Mouse (Mus musculus): ENCODE data around the gene Git2. TPM values are rescaled to one million over a fixed set of nuclear protein-coding genes. Genes with fewer than 3 reads are reported as not detected.

The Git2 gene
- total and polyA plus RNA-seq, 2 experiments: 11.0 to 11.8 TPM

DNA sequence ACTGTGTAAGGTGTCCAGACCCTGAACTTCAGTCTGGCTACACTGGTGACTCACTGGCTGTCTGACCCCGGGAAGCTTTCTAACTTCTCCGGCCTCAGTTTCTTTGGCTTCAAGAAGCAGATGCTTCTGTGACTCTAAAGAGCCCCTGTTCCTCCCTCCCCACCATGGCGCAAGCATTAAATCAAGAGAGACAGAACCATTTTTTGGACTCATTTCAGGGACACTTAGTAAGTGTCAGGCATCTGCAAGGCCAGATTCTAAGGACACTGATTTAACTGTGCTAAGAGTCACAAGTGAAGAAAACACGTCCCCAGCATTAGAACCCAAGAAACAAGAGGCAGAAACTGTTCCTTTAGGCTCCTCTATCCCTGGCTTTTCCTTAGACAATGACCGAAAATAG is 89.3 kb downstream of the Git2 start:
- no peak for TF ChIP-seq CTCF (IDR thresholded peaks at IDR 0.05; ENCODE audit: low read depth, low read length)
- TF ChIP-seq POLR2A (IDR thresholded peaks at IDR 0.05; ENCODE audit: extremely low read depth, insufficient read depth, low read length): no peak
- no peak for DNase-seq (ENCODE audit: extremely low read depth, low read depth, low spot score)
- no peaks in the 10 kb centered on the region for H3K36me3 ChIP-seq (ENCODE audit: control insufficient read depth, insufficient read depth, low read length)
- H3K4me1 ChIP-seq (ENCODE audit: control insufficient read depth, insufficient read depth, low read length): 0 out of 2 replicates have a peak, but pooled peaks cover under 1% of the 10 kb centered on the region
- H3K4me3 ChIP-seq (ENCODE audit: insufficient read depth, low read depth, low read length): no peak overlapping the region
- 89% methylated on average over 5 of the region's 5 CpGs for WGBS
- no peak overlapping the region for H3K9ac ChIP-seq (ENCODE audit: low read depth, low read length)
- H3K27me3 ChIP-seq (ENCODE audit: control insufficient read depth, insufficient read depth, low read length): no peaks in the 10 kb centered on the region
- H3K79me2 ChIP-seq (ENCODE audit: control insufficient read depth, insufficient read depth, low read length): 0 out of 2 replicates have a peak, but pooled peaks cover 2% of the 10 kb centered on the region
- H3K27ac ChIP-seq (replicated peaks; ENCODE audit: insufficient read depth, low read depth, low read length): no peak overlapping the region

DNA sequence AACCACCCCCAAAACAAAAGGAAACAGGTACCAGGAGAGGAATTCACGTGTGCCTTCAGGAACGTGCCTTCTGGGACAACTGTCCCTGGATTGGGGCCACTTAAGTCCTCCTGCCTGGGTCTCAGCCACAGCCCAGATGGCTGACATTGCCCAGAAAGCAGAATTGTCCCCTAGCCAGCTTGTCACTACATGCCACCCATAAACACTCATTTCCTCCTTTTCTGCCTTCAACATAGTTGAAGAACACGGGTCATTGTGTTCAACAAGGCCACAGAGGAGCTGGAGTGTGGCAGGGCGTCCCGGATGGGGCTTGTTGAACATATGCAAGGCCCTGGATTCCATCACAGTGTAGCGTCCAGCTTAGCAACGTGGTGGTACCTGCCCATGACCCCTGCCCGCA is 93.6 kb downstream of the Git2 start:
- no peak overlapping the region for H3K27ac ChIP-seq (replicated peaks; ENCODE audit: insufficient read depth, low read depth, low read length)
- H3K9ac ChIP-seq (ENCODE audit: low read depth, low read length): no peak overlapping the region
- no peak overlapping the region for H3K4me3 ChIP-seq (ENCODE audit: insufficient read depth, low read depth, low read length)
- no peaks in the 10 kb centered on the region for H3K4me1 ChIP-seq (ENCODE audit: control insufficient read depth, insufficient read depth, low read length)
- no peaks in the 10 kb centered on the region for H3K36me3 ChIP-seq (ENCODE audit: control insufficient read depth, insufficient read depth, low read length)
- 73% methylated on average over 8 of the region's 8 CpGs for WGBS
- no peaks in the 10 kb centered on the region for H3K79me2 ChIP-seq (ENCODE audit: control insufficient read depth, insufficient read depth, low read length)
- no peaks in the 10 kb centered on the region for H3K27me3 ChIP-seq (ENCODE audit: control insufficient read depth, insufficient read depth, low read length)
- TF ChIP-seq POLR2A (IDR thresholded peaks at IDR 0.05; ENCODE audit: extremely low read depth, insufficient read depth, low read length): no peak
- no peak for TF ChIP-seq CTCF (IDR thresholded peaks at IDR 0.05; ENCODE audit: low read depth, low read length)
- DNase-seq (ENCODE audit: extremely low read depth, low read depth, low spot score): no peak

DNA sequence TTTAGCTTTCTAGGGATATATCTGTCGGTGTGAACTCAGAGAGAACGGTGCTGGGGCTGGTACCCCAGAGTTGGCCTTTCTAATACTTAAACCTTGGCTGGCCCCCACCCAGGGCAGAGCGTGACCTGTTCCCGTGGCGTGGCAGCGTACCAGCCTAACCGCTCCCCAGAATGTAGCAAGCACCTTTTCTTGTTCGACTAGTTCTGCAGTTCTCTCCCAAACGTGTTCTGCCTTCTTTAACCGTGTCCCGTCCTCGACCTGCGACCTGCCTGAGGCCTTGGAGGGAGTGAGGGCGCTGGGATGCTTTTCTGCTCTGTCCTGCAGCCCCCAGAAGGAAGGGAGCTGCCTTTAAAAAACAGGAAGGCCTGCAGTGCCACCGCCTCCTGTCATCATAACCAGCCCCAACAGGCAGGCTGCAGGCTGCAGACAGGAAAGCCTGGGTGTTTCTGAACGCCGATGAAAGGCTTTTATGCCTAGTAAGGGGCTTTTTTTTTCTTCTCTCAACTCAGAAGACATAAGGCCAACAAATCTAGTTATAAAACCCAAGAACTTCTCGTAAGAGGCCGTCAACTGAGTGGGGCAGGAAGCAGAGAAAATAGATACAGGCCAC is 94.5 kb downstream of the Git2 start:
- WGBS: 74% methylated on average over 19 of the region's 19 CpGs
- Histone ChIP-seq H3K36me3 (ENCODE audit: control insufficient read depth, insufficient read depth, low read length) (no peaks in the 10 kb centered on the region), H3K27ac (replicated peaks; ENCODE audit: insufficient read depth, low read depth, low read length) (no peak overlapping the region), H3K9ac (ENCODE audit: low read depth, low read length) (no peak overlapping the region), H3K4me1 (ENCODE audit: control insufficient read depth, insufficient read depth, low read length) (no peaks in the 10 kb centered on the region), H3K27me3 (ENCODE audit: control insufficient read depth, insufficient read depth, low read length) (no peaks in the 10 kb centered on the region), H3K4me3 (ENCODE audit: insufficient read depth, low read depth, low read length) (no peak overlapping the region), H3K79me2 (ENCODE audit: control insufficient read depth, insufficient read depth, low read length) (no peaks in the 10 kb centered on the region)
- no peak for DNase-seq (ENCODE audit: extremely low read depth, low read depth, low spot score)
- TF ChIP-seq POLR2A (IDR thresholded peaks at IDR 0.05; ENCODE audit: extremely low read depth, insufficient read depth, low read length) (no peak), CTCF (IDR thresholded peaks at IDR 0.05; ENCODE audit: low read depth, low read length) (no peak)

DNA sequence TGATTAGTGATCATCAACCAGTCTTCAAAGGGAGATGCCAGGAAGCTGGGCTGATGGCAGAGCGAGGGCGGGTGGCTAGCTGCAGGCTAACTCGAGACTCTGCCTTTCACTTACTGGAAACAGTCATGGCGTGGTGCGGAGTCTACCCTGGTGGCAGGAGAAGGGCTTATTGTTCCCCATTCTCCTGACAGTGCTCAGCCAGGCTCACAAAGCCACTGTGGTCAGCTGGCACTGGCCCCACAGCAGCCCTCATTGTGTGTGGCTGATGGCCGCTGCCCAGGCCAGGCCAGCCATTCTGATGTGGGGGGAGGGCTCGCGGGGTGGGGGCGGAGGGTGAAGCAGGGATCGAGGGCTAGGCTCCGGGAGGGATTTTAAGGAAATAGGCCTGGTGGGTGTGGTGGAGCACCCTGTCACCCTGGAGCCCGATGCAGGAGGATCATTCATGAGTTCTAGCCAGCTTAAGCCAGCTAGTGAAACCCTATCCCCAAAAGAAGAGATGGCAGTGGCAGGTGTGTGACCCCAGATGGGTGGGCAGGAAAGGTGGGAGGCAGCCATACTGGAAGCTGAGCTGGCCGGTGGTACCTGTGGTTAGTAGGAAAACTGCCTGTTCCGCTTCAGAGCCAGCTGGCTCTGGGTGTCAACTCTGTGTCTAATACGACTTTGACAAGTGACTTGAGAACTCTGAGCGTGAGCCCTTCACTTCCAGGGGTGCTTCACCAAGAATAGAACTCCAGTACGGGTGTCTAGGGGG is 95.3 kb downstream of the Git2 start:
- DNase-seq (ENCODE audit: extremely low read depth, low read depth, low spot score): no peak
- TF ChIP-seq POLR2A (IDR thresholded peaks at IDR 0.05; ENCODE audit: extremely low read depth, insufficient read depth, low read length) (no peak), CTCF (IDR thresholded peaks at IDR 0.05; ENCODE audit: low read depth, low read length) (no peak)
- no peaks in the 10 kb centered on the region for H3K4me1 ChIP-seq (ENCODE audit: control insufficient read depth, insufficient read depth, low read length)
- H3K4me3 ChIP-seq (ENCODE audit: insufficient read depth, low read depth, low read length): no peak overlapping the region
- no peak overlapping the region for H3K27ac ChIP-seq (replicated peaks; ENCODE audit: insufficient read depth, low read depth, low read length)
- H3K79me2 ChIP-seq (ENCODE audit: control insufficient read depth, insufficient read depth, low read length): no peaks in the 10 kb centered on the region
- no peaks in the 10 kb centered on the region for H3K27me3 ChIP-seq (ENCODE audit: control insufficient read depth, insufficient read depth, low read length)
- WGBS: 88% methylated on average over 17 of the region's 17 CpGs
- H3K36me3 ChIP-seq (ENCODE audit: control insufficient read depth, insufficient read depth, low read length): no peaks in the 10 kb centered on the region
- H3K9ac ChIP-seq (ENCODE audit: low read depth, low read length): no peak overlapping the region

Other genes starting within 250 kb of the Git2 start
- 0.09 and 0.60 TPM in 2 replicates for gene Fam222a, start 207.5 kb downstream of the Git2 start, total RNA-seq (2014; rRNA removed)
- 1.2 and 1.4 TPM in 2 replicates for gene Fam222a, start 207.5 kb downstream of the Git2 start, polyA plus RNA-seq (2012; rRNA removed)
- 0.09 and 0.40 TPM in 2 replicates for gene Trpv4, start 117.1 kb downstream of the Git2 start, total RNA-seq (2014; rRNA removed)
- 0.29 and 0.50 TPM in 2 replicates for gene Trpv4, start 117.1 kb downstream of the Git2 start, polyA plus RNA-seq (2012; rRNA removed)
- 3.1 and 4.4 TPM in 2 replicates for gene Gltp, start 84.5 kb downstream of the Git2 start, total RNA-seq (2014; rRNA removed)
- 5.1 and 7.9 TPM in 2 replicates for gene Gltp, start 84.5 kb downstream of the Git2 start, polyA plus RNA-seq (2012; rRNA removed)
- gene Tchp, start 67.8 kb downstream of the Git2 start, total RNA-seq (2014; rRNA removed): 0.83 and 1.4 TPM in 2 replicates
- gene Tchp, start 67.8 kb downstream of the Git2 start, polyA plus RNA-seq (2012; rRNA removed): 2.1 and 4.0 TPM in 2 replicates
- gene Ankrd13a, start 840 bp downstream of the Git2 start, total RNA-seq (2014; rRNA removed): 11.4 and 14.7 TPM in 2 replicates
- 15.9 and 19.1 TPM in 2 replicates for gene Ankrd13a, start 840 bp downstream of the Git2 start, polyA plus RNA-seq (2012; rRNA removed)
- 2.0 and 2.1 TPM in 2 replicates for gene 1500011B03Rik, start 48.0 kb upstream of the Git2 start, total RNA-seq (2014; rRNA removed)
- gene 1500011B03Rik, start 48.0 kb upstream of the Git2 start, polyA plus RNA-seq (2012; rRNA removed): 4.2 and 7.2 TPM in 2 replicates
- gene 4930519G04Rik, start 78.1 kb upstream of the Git2 start, total RNA-seq (2014; rRNA removed): not detected in 2 replicates
- gene 4930519G04Rik, start 78.1 kb upstream of the Git2 start, polyA plus RNA-seq (2012; rRNA removed): not detected in 2 replicates
- not detected in 2 replicates for gene Gm9936, start 83.2 kb upstream of the Git2 start, total RNA-seq (2014; rRNA removed)
- not detected in 2 replicates for gene Gm9936, start 83.2 kb upstream of the Git2 start, polyA plus RNA-seq (2012; rRNA removed)
- 4.1 and 6.3 TPM in 2 replicates for gene Oasl2, start 121.4 kb upstream of the Git2 start, total RNA-seq (2014; rRNA removed)
- 1.5 and 4.2 TPM in 2 replicates for gene Oasl2, start 121.4 kb upstream of the Git2 start, polyA plus RNA-seq (2012; rRNA removed)
- 5.8 and 6.6 TPM in 2 replicates for gene Oasl1, start 147.7 kb upstream of the Git2 start, total RNA-seq (2014; rRNA removed)
- 15.4 and 16.8 TPM in 2 replicates for gene Oasl1, start 147.7 kb upstream of the Git2 start, polyA plus RNA-seq (2012; rRNA removed)
- 3.0 and 5.2 TPM in 2 replicates for gene 2210016L21Rik, start 166.6 kb upstream of the Git2 start, total RNA-seq (2014; rRNA removed)
- 5.2 and 6.1 TPM in 2 replicates for gene 2210016L21Rik, start 166.6 kb upstream of the Git2 start, polyA plus RNA-seq (2012; rRNA removed)
- gene Hnf1a, start 195.6 kb upstream of the Git2 start, total RNA-seq (2014; rRNA removed): 6.1 and 9.3 TPM in 2 replicates
- gene Hnf1a, start 195.6 kb upstream of the Git2 start, polyA plus RNA-seq (2012; rRNA removed): 13.5 and 19.2 TPM in 2 replicates
- gene Sppl3, start 235.6 kb upstream of the Git2 start, total RNA-seq (2014; rRNA removed): 8.7 and 13.1 TPM in 2 replicates
- gene Sppl3, start 235.6 kb upstream of the Git2 start, polyA plus RNA-seq (2012; rRNA removed): 23.7 and 24.0 TPM in 2 replicates

All from liver, adult 2 months (tissue).